Mouse (Mus musculus): ENCODE results near the gene Zcrb1. TPM values are rescaled to one million over a fixed set of nuclear protein-coding genes. Genes with fewer than 3 reads are reported as not detected.

The Zcrb1 gene
- polyA plus RNA-seq, 1 experiment, result 118 TPM

- DNase-seq (ENCODE audit: low read depth), result no peak
- TF ChIP-seq POLR2A (IDR thresholded peaks at IDR 0.05; ENCODE audit: borderline replicate concordance, extremely low read depth, insufficient read depth, insufficient read length, poor library complexity, severe bottlenecking) (no peak), CTCF (IDR thresholded peaks at IDR 0.05; ENCODE audit: borderline replicate concordance, extremely low read depth, insufficient read depth, insufficient read length) (no peak)
Observed at GRCm38 (mm10) chr15:93365561-93365960, 32.6 kb downstream of the Zcrb1 start.

DNA sequence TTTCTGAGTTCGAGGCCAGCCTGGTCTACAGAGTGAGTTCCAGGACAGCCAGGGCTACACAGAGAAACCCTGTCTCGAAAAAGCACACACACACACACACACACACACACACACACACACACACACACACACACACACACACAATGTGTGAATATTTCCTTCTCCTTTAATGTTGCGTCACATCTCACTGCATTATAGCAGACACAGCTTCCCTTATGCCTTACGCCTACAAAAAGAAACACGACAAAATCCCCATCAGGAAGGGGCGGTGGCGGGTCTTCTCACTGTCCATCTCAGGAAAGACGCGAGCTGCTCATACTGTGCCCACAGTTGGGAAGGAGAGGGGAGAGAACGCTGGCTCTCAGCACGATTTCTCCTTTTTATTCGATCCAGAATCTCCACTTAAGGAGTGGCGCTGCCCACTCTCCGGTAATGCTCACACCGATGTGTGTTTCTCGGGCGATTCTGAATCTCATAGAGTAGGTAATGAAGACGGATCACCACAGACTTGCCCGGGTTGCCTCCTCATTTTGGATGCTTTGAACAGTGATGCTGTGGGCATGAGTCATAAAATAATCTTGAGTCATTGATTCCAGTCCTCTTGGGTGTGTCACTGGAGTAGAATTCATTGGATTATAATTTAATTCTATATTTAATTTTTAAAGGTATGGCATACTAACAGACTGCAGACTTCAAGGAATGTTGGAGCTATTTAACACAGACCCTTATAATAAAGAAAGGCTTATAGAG lies 39.6 kb downstream of the Zcrb1 start:
- TF ChIP-seq POLR2A (IDR thresholded peaks at IDR 0.05; ENCODE audit: borderline replicate concordance, extremely low read depth, insufficient read depth, insufficient read length, poor library complexity, severe bottlenecking) (no peak), CTCF (IDR thresholded peaks at IDR 0.05; ENCODE audit: borderline replicate concordance, extremely low read depth, insufficient read depth, insufficient read length) (no peak)

DNA sequence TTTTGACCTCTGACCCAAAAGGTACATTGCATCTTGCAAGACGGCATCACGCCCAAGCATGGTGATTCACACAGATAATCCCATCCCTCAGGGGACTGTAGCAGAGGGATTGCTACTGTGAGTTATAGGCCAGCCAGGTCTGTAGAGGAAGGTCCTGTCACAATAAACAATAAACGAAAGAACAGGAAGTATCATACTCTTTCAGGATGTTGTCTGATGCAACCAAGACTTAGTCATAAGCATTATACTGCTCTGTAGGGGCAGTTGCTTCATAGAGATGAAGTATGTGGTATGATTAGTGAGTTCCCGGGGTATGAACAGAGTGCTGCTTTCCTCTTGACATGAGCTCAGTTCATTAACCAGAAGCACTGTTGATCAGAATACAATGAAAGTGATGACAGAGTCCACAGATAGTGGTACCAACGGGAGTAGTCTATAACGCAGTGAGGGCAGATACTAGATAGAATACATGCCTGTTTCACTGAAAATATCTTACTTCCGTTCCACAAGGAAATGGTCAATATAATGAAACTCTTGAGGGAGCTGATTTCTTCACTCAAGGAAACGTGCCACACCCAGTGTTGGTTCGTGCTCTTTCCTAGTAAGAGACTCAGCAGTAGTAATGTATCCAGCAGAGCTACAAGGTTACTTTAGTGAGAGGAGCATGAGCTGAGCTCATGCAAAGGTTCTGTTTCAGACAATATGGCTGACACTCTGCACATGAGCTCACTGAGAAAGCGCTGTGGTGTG lies 57.3 kb downstream of the Zcrb1 start:
- no peak for DNase-seq (ENCODE audit: low read depth)
- TF ChIP-seq CTCF (IDR thresholded peaks at IDR 0.05; ENCODE audit: borderline replicate concordance, extremely low read depth, insufficient read depth, insufficient read length) (no peak), POLR2A (IDR thresholded peaks at IDR 0.05; ENCODE audit: borderline replicate concordance, extremely low read depth, insufficient read depth, insufficient read length, poor library complexity, severe bottlenecking) (no peak)

More for the DNA sequence above, 39.6 kb downstream of the Zcrb1 start:
- no peak for DNase-seq (ENCODE audit: low read depth)

DNA sequence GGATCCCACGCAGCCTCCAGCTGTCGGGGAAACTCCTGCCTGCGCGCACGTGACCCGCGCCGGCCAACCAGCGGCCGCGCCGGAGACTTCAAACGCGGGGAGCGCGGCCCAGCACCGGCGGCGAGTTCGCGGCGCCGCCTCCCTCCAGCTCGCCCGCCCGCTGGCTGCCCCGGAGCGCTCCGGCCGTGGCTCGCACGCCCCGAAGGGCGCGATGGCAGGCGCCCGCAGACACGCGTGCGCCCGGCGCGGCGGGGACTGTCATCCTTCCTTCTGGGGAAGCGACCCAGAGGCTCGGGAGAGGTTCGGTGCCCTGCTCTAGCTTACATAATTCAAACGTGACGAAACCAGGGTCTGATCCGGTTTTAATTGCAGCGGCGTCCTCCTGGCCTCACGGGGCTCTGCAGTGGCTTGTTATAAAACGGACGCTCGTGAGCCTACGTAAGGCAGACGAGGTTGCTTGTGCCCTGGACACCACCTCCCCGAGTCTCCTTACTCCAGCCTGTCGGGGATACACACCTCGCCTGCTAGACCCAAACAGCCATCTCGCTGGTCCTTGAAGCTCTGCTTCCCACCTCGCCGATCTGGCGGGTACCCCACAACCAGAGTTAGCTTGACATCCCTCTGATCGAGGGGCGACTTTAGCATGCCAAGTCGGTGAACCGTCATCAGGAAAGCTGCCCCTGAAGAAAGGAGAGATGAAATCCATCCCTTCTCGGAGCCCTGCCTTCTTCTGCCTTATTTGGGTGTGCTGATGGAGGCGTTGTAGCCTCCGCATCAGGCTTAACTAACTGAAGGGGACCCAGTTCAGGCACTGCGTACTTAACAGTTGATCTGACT lies 61.0 kb downstream of the Zcrb1 start, which contains the start of gene Yaf2:
Gene Yaf2 (minus strand): TSS at position 11 of the 837 bp plus-strand sequence.
- 0 out of 2 replicates have a peak, but pooled peaks have one; percentile 42 for TF ChIP-seq POLR2A (IDR thresholded peaks at IDR 0.05; ENCODE audit: borderline replicate concordance, extremely low read depth, insufficient read depth, insufficient read length, poor library complexity, severe bottlenecking)
- TF ChIP-seq CTCF (IDR thresholded peaks at IDR 0.05; ENCODE audit: borderline replicate concordance, extremely low read depth, insufficient read depth, insufficient read length), result no peak
- peak; percentile 95 for DNase-seq (ENCODE audit: low read depth)

DNA sequence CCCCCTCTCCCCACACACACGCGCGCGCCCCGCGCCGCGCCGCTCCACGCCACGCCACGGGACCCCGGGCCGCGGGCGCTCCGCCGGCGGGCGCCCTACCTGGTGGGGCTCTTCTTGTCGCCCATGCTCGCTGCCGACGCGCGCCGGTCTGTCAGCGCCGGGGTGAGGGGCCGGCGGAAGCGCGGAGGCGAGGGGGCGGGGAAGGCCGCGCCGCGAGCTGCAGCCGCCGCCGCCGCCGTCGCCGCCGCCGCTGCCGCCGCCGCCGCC lies 61.5 kb downstream of the Zcrb1 start:
- DNase-seq (ENCODE audit: low read depth), result no peak
- TF ChIP-seq POLR2A (IDR thresholded peaks at IDR 0.05; ENCODE audit: borderline replicate concordance, extremely low read depth, insufficient read depth, insufficient read length, poor library complexity, severe bottlenecking) (no peak), CTCF (IDR thresholded peaks at IDR 0.05; ENCODE audit: borderline replicate concordance, extremely low read depth, insufficient read depth, insufficient read length) (no peak)

Other genes with a start within 250 kb of the Zcrb1 start
- 6.8 and 11.1 TPM in 2 replicates for gene Gxylt1, start 123.2 kb downstream of the Zcrb1 start, polyA plus RNA-seq (2012; rRNA removed)
- gene Yaf2, start 61.4 kb downstream of the Zcrb1 start, polyA plus RNA-seq (2012; rRNA removed), result 72.3 and 73.4 TPM in 2 replicates
- gene Pphln1, start within 50 bp of the Zcrb1 start, polyA plus RNA-seq (2012; rRNA removed), result 24.2 and 34.8 TPM in 2 replicates
- gene Prickle1, start 197.6 kb upstream of the Zcrb1 start, polyA plus RNA-seq (2012; rRNA removed), result 6.1 and 10.4 TPM in 2 replicates

Data from brain, embryonic 14.5 days (tissue).